Mouse (Mus musculus) bone marrow macrophage, adult 2 months (primary cell): ENCODE results near the gene Klf12.

Experiments
- CTCF ChIP-seq: IDR thresholded peaks from 2 replicates; pipeline ENCODE4 v1.5.1; 2012; ENCODE audit warnings: low read depth, mild to moderate bottlenecking, low read length, moderate library complexity
- POLR2A ChIP-seq: IDR thresholded peaks from 2 replicates; pipeline ENCODE4 v1.6.1; 2012; ENCODE audit warnings: mild to moderate bottlenecking, low read depth, low read length, borderline replicate concordance

DNA sequence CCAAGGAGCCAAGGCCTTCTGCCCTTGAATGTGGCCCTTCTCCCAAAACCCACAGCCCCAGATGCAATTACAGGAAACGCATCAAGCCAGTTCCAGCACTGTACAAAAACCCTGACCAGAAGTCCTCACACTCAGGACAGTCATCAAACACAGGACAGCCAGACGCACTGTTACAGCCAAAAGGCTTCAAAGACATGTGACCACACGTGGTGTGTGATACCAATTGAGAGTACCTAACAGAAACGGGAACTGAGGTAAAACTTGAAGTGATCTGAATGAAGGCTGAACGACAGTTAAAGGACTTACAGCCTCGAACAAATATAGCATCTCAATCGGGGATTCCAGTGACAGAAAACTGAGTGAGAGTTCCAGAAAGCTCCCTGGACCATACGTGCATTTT, 87.3 kb downstream of the Klf12 start:
- TF ChIP-seq CTCF, result no peak
- no peak for TF ChIP-seq POLR2A
